Mouse (Mus musculus): ENCODE data around the gene Olfr430.
"Not testable (repeated sequence)": the region's sequence is repeated elsewhere in the genome, so short reads cannot be mapped to it uniquely, and the experiment has no call there.

Olfr430 gene

DNA sequence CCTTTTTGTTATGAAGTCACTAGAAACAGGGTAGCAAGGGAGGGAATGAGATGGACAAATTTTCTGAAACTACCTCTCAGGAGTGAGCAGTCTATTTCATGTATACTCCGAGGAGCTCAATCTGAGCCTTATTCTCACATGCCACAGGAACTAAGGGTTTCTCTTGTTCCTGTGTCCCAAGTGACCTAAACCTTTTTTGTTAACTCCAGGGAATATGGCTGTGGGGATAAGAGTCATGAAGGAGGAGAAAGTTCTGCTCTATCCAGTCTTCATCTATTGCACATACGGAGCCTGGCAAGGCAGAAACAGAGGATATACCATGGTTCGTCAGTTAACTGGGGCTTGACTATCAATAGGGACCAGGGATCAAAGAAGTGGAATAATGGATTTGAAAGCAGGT lies at the start of gene Olfr430:
Gene Olfr430, plus strand, starts transcription at position 301 of the 400 bp plus-strand sequence.
- no peak for DNase-seq (ENCODE audit: low read depth, low spot score)

DNA sequence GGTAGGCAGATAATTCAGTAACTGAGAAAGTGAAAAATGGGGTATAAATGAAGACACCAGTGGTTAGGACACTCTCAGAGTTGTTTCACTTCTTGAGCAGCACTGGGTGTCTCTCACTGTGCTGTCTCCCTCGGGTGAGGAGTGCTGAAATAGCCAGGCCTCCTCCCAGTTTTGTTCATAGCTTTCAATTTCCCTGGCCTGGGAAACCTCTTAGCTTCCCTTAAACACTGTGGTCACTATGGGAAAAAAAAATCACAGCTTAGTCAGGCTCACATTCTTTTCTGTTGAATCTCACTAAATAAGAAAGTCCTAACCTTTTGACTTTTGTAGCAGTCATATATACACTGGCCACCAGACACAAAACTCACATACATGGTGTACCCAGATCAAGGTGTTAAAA lies 34.7 kb upstream of the Olfr430 start, which contains the start of gene Ifi205:
Gene Ifi205, minus strand, starts transcription at position 113 of the 400 bp plus-strand sequence.
- DNase-seq (ENCODE audit: low read depth, low spot score), result no peak

DNA sequence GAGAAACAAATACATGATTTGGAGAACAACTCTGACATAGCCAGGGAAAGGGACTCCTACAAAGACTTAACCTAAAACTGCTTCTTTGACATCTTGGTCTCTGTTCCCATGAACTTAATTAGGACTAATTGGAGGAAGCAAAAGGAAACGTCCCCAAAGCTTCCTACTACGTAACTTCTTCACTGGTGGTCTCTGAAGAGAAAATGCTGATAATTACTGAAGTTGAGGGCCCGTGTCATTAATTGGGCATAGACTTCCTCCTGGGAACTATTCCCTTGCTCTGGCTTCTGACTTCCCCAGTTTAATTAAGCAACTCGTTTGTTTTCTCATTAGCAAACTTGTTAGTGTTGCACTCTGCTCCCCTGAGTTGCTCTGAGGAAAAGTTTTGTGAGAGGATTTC lies 30.6 kb upstream of the Olfr430 start:
- DNase-seq (ENCODE audit: low read depth, low spot score), result no peak

DNA sequence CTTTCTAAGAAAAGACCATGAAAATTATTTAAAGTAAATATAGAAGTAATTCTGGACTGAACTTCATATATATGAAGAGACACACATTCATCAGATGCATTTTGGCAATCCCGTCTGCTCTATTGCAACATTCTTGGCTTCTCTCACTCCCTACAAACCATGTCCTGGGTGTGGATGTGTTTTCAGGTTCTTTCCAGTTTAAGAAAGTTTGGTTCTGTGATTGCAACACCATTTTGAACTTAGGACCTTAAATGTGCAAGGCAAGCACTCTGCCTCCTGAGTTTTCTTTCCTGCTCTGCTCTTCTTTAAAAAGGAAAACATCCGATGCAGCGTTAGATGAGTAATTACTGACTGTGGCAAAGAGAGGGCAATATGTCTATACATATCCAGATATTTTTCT lies 27.9 kb upstream of the Olfr430 start:
- DNase-seq (ENCODE audit: low read depth, low spot score), result no peak

DNA sequence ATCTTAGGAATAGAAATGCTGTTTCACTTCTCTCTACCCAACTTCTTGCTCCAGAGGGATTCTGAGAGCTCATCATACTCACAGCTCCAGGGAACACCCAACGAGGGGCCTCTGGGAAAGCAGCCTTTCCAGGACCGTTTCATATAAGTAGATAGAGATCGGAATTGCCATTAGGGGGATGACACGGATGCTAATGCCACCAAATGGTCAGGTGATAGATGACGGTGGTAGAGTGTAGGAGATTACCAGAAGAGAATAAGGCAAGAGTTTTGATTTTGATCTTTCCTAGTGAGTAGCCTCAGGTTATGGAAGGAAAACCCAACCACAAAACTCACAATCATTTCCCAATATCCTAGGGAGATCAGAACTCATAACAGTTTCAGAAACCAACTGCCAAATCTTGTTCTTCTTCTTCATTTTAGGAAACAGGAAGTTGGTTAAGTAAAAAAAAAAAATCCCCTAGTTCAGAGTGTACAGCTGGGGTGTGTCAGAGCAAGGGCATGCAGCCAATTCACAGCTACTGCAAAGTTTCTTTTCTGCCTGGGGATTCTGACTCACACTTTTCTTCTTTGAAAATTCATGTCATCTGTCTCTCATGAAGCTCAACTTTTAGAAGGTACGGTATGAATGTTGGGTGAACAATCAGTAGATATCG lies 25.8 kb upstream of the Olfr430 start, which contains the start of gene Olfr433:
Gene Olfr433, plus strand, starts transcription at position 183 of the 655 bp plus-strand sequence.
- no peak for DNase-seq (ENCODE audit: low read depth, low spot score)

DNA sequence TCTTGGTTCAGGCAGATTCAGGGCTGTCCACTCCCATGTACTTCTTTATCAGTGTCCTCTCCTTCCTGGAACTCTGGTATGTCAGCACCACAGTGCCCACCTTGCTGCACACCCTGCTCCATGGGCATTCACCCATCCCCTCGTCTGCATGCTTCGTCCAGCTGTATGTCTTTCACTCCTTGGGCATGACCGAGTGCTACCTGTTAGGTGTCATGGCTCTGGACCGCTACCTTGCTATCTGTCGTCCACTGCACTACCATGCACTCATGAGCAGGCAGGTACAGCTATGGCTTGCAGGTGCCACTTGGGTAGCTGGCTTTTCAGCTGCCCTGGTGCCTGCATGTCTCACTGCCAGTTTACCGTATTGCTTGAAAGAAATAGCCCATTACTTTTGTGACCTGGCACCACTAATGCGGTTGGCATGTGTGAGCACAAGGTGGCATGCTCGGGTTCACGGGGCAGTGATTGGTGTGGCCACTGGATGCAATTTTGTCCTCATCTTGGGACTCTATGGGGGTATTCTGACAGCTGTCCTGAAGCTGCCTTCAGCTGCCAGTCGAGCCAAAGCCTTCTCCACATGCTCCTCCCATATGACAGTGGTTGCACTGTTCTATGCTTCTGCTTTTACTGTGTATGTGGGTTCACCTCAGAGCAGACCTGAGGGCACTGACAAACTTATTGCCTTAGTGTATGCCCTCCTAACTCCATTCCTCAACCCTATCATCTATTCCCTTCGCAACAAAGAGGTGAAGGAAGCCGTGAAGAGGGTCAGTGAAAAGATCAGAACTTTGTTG lies 24.1 kb upstream of the Olfr430 start:
- not testable (repeated sequence) for DNase-seq (ENCODE audit: low read depth, low spot score)

DNA sequence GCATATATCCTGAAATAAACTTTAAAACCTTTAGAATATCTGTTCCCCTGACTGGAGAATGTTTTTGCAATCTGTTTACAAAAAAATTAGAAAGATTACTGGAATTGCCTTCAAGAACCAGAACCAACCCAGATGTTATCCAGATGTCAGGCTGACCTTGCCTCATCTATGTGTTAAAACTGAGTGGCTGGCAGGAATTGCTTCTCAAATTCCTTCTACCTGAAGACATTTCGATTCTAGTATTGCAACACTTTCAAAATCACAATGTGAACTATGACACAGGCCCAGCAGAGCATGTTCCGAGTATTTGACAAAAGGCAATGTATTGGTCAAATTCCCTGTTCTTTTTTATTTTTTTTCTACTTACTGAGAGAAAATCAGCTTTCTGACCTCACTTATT lies 22.0 kb upstream of the Olfr430 start:
- DNase-seq (ENCODE audit: low read depth, low spot score), result no peak

DNA sequence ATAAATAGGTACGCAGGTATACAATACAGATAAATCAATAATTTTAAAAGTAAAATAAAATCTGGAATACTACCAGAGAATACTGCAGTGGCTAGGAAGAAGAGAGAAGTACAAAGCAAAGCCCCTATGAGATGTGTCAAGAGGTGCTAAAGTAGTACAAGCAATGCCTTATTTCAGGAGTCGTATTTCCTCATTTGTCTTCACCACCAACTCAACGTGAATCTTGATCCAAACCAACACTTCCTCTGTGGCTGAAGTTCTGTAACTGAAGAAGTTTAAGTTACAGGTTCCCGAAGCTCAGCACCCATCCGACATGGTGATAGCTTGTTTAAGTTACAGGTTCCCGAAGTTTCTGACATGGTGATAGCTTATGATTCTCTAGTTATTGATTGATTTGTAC lies 18.2 kb upstream of the Olfr430 start:
- DNase-seq (ENCODE audit: low read depth, low spot score), result not testable (repeated sequence)

DNA sequence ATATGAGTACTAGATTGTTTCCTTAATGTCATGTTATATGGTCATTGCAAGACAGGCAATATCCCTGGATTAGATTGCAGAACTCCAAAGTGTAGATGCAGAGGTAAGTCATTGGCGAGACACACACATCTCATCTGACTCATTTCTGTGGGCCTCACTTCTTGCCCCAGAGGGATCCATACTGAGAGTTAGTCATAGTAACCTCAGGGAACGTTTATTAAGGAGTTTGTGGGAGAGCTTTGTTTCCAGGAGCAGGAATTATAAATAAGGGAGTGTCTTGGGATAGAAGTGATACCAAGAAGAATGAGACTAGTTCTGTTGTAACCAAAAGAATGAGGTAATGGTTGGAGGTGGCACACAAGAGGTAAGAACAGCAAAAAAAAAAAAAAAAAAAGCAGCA lies 17.5 kb upstream of the Olfr430 start, which contains the start of gene Olfr432:
Gene Olfr432, plus strand, starts transcription at position 313 of the 400 bp plus-strand sequence.
- no peak for DNase-seq (ENCODE audit: low read depth, low spot score)

DNA sequence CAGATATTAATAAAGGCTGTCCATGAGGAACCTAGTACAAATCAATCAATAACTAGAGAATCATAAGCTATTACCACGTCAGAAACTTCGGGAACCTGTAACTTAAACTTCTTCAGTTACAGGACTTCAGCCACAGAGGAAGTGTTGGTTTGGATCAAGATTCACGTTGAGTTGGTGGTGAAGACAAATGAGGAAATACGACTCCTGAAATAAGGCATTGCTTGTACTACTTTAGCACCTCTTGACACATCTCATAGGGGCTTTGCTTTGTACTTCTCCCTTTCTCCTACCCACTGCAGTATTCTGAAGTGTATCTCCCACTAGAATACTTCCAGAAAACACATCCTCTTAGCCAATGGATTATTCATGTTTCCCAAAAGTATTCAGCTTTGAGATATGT lies 17.0 kb upstream of the Olfr430 start:
- not testable (repeated sequence) for DNase-seq (ENCODE audit: low read depth, low spot score)

DNA sequence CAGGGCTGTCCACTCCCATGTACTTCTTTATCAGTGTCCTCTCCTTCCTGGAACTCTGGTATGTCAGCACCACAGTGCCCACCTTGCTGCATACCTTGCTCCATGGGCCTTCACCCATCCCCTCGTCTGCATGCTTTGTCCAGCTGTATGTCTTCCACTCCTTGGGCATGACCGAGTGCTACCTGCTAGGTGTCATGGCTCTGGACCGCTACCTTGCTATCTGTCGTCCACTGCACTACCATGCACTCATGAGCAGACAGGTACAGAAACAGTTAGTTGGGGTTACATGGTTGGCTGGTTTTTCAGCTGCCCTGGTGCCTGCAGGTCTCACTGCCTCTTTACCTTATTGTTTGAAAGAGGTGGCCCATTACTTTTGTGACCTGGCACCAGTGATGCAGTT lies 15.9 kb upstream of the Olfr430 start:
- no peak for DNase-seq (ENCODE audit: low read depth, low spot score)

DNA sequence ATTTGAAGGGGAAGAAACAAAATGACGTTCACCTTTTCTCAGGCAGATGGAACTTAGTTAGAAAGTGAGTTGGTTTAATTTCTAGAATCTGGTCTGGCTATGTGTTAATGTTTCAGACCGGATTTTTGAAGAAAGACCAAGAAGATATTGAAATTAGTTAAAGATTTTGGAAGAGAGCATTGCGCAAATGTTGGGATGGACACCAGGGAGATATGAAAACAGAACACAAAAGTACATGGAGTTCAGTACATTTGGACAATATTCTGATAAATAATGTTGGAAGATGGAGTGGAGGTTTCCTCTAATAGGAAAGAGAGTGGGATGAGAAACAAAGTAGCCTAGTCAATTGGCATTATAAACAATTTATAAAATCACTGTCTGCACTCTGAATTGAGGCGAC lies 14.9 kb upstream of the Olfr430 start:
- DNase-seq (ENCODE audit: low read depth, low spot score), result no peak

DNA sequence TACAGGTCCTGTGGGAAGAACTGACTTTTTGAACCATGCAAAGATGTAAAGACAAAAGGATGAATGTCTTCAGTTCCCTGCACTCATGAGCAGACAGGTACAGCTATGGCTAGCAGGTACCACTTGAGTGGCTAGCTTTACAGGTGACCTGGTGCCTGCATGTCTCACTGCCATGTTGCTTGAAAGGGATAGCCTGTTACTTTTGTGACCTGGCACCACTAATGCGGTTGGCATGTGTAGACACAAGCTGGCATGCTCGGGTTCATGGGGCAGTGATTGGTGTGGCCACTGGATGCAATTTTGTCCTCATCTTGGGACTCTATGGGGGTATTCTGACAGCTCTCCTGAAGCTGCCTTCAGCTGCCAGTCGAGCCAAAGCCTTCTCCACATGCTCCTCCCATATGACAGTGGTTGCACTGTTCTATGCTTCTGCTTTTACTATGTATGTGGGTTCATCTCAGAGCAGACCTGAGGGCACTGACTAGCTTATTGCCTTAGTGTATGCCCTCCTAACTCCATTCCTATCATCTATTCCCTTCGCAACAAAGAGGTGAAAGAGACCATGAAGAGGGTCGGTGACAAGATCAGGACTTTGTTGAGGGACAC lies 14.4 kb upstream of the Olfr430 start:
- no peak for DNase-seq (ENCODE audit: low read depth, low spot score)

DNA sequence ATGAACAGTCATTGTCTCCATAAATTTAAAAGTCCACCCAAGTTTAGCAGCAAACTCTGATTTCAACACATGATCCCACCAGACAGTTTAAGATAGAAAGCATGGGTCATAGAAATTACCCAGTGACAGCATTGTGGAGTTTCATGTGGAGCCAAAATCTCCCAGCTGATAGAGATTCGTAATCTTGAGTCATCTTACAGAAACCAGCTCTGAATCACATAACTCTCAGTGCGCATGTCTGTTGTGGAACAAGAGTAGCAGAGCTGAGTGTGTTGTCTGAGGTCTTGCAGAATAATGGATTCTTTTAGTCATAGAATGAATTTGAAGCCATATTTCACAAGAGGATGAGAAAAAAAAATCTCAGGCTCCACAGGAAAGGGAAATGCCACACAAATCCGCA lies 13.4 kb upstream of the Olfr430 start:
- no peak for DNase-seq (ENCODE audit: low read depth, low spot score)

DNA sequence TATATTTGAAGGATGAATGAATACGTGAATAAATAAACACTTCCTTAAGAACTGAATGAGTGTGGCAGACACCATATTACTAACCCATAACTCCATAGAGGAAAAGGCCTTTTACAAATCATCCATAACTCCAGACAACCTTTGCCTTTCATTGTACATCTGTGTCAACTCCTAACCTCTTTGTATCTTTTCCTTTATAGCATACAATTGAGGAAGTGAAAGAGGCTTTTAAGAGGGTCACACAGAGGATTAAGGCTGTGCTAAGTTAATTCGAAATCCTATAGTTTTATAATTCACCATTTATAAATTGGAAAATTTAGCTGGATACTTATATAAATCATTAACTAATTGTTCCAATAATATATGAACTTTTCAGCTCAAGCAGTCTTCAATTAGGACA lies 11.2 kb upstream of the Olfr430 start:
- no peak for DNase-seq (ENCODE audit: low read depth, low spot score)

DNA sequence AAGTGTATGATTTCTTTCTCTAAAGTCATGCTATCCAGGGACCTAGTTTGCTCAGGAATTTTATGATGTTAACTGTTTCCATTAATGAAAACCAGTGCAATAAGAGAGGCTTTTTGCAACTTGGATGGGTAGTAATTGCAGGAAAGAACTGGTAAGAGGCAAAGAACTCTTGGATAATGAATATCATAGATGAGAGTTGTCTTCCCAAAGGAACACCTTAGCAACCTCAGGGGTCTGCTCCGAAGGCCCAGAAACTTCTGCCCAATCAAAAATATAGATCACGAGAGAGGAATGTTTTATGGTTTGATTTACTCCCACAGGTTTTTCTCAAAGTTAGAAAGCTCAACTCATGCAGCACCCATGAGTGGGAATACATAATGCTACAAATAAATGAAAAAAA lies 17.6 kb downstream of the Olfr430 start, which contains the start of gene Olfr429:
Gene Olfr429, plus strand, starts transcription at position 301 of the 400 bp plus-strand sequence.
- no peak for DNase-seq (ENCODE audit: low read depth, low spot score)

DNA sequence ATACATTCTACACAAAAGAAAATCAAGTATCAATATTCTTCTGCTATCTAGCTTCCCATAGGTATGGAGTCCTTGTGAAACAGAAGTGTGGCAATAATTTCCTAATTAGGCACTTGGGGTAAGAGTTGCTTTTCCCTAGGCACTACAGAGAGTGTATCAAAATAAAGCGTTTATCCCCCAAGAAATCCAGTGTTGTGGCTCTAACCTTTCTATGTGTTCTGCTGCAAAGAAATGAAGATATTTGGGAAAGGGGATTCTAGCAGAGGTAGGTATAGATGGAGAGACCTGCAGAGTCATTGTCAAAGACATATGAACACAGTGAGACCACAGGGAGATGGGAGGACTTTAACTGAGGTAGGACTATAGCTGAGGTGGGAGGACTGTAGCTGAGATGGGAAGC lies 30.2 kb downstream of the Olfr430 start, which contains the start of gene Olfr427:
Gene Olfr427, plus strand, starts transcription at position 301 of the 400 bp plus-strand sequence.
- DNase-seq (ENCODE audit: low read depth, low spot score), result no peak

DNA sequence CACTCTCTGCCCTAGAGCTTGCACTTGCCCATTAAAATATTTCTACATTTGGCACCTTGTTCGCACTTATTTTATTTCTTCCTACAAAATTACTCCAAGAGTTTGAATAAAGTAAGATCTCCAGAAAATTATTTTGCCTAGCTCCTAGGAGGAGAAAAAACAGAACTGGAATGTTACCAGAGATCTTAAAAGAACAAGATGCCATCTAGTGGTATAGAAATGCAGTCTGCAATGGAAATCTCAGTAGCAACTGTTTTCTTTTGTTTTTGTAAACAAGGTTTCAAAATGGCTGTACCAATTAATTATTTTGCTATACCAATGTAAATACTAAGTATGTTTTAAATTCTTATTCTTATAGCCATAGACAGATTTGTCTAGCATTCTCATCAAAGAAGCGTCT lies 37.3 kb downstream of the Olfr430 start:
- DNase-seq (ENCODE audit: low read depth, low spot score), result no peak

DNA sequence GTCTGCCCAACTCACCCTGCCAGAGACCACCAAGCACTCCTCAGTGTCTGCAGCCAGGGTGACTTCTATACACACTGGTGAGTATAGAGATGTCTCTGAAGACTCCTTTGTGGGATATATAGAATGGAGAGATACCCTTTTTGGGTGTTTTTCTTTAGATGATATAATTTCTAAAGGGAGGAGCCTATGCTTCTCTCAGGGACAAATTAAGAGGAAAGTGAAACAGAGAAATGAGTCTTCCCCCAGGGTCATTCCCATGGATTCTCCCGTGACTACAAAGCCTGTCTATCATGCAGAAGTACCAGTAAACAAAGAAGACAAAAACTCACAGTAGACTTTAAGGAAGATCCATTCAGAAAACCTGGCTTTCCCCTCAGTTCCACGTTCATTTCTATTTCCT lies 54.7 kb downstream of the Olfr430 start, which contains the start of gene Olfr231:
Gene Olfr231, minus strand, starts transcription at position 101 of the 400 bp plus-strand sequence.
- DNase-seq (ENCODE audit: low read depth, low spot score), result no peak

Measured in c-Kit-negative CD71-positive TER-119-positive erythroid progenitor cells, embryonic 14.5 days (primary cell).